Mouse (Mus musculus) midbrain, embryonic 13.5 days (tissue): ENCODE measurements around the gene Gm8281. TPM values are rescaled to one million over a fixed set of nuclear protein-coding genes. Genes with fewer than 3 reads are reported as not detected.
"Not testable (repeated sequence)": the region's sequence is repeated elsewhere in the genome, so short reads cannot be mapped to it uniquely, and the experiment has no call there.

Source experiments
- ATAC-seq: fragments of 200-750 bp; cut with Nextera tagmentation; 2 replicates; pipeline ENCODE4 v1.8.0; 2017; ENCODE audit warnings: mild to moderate bottlenecking, moderate TSS enrichment, moderate library complexity
- H3K27ac ChIP-seq: fragments of 300-500 bp; sonication (generic); 2 replicates; pipeline ENCODE4 v1.5.1; 2015; ENCODE audit warnings: inconsistent platforms, mild to moderate bottlenecking, moderate library complexity
- H3K27me3 ChIP-seq: fragments of 300-500 bp; sonication (generic); 2 replicates; pipeline ENCODE4 v1.6.1; 2015; ENCODE audit warnings: mild to moderate bottlenecking, inconsistent platforms
- H3K36me3 ChIP-seq: fragments of 300-500 bp; sonication (generic); 2 replicates; pipeline ENCODE4 v1.6.1; 2015; ENCODE audit warnings: mild to moderate bottlenecking, inconsistent platforms
- H3K4me1 ChIP-seq: fragments of 300-500 bp; sonication (generic); replicated peaks from 2 replicates; pipeline ENCODE4 v1.6.1; 2015; ENCODE audit warnings: inconsistent platforms
- H3K4me2 ChIP-seq: fragments of 300-500 bp; sonication (generic); replicated peaks from 2 replicates; pipeline ENCODE4 v1.6.1; 2015; ENCODE audit warnings: moderate library complexity, mild to moderate bottlenecking, inconsistent platforms
- H3K4me3 ChIP-seq: fragments of 300-500 bp; sonication (generic); replicated peaks from 2 replicates; pipeline ENCODE4 v1.5.1; 2015; ENCODE audit warnings: mild to moderate bottlenecking, inconsistent platforms
- H3K9ac ChIP-seq: fragments of 300-500 bp; sonication (generic); replicated peaks from 2 replicates; pipeline ENCODE4 v1.6.1; 2015; ENCODE audit warnings: mild to moderate bottlenecking, inconsistent platforms
- H3K9me3 ChIP-seq: fragments of 300-500 bp; sonication (generic); 2 replicates; pipeline ENCODE4 v1.6.1; 2016; ENCODE audit warnings: mild to moderate bottlenecking, inconsistent platforms
- WGBS: fragments of 180-500 bp; shearing (Covaris S2); methylation state at CpG from one replicate; pipeline ENCODE4 v1.1.7; 2015; 5-methylcytosine and 5-hydroxymethylcytosine counted together
- polyA plus RNA-seq: library from polyadenylated mRNA; unstranded; fragments of >200 nt; fragmentation: Nextera tagmentation; extraction: Ambion mirVana; gene quantifications from 2 replicates; pipeline ENCODE4 v1.2.1, GENCODE M21; 2015

Gene Gm8281
- 6.1 and 6.9 TPM in 2 replicates for polyA plus RNA-seq

- Histone ChIP-seq H3K4me2 (peak within 1 kb of the TSS; percentile 57), H3K27ac (peak within 1 kb of the TSS; percentile 44; the same call in 1 of the 2 replicates), H3K9ac (peak within 1 kb of the TSS; percentile 65), H3K4me3 (peak within 1 kb of the TSS; percentile 48)
- ATAC-seq, H3K27me3 ChIP-seq, H3K4me1 ChIP-seq, H3K36me3 ChIP-seq, H3K9me3 ChIP-seq: not testable (repeated sequence)
- WGBS: 3% methylated on average over 36 of the region's 63 CpGs
Observed at GRCm38 (mm10) chr14:5070611-5071490, at the start of gene Gm8281. Gene Gm8281 (plus strand): TSS chr14:5071040.

- H3K4me1 ChIP-seq: not testable (repeated sequence)
Observed at GRCm38 (mm10) chr14:5050329-5050728, 20.5 kb upstream of the Gm8281 start, which contains the start of gene 4930555G01Rik. Gene 4930555G01Rik (plus strand): TSS chr14:5050629.

GRCm38 (mm10) chr14:5131219-5131618 is 60.4 kb downstream of the Gm8281 start, which contains the start of gene Gm8279:
Gene Gm8279 (plus strand): TSS chr14:5131519.
- H3K4me2 ChIP-seq, H3K36me3 ChIP-seq, H3K9ac ChIP-seq, H3K4me3 ChIP-seq, ATAC-seq, H3K4me1 ChIP-seq, H3K9me3 ChIP-seq, H3K27ac ChIP-seq, H3K27me3 ChIP-seq: not testable (repeated sequence)
- 86% methylated on average over 2 of the region's 2 CpGs for WGBS

More at GRCm38 (mm10) chr14:5050329-5050728, 20.5 kb upstream of the Gm8281 start, which contains the start of gene 4930555G01Rik:
- ATAC-seq, H3K4me3 ChIP-seq, H3K27me3 ChIP-seq, H3K27ac ChIP-seq, H3K9ac ChIP-seq, H3K36me3 ChIP-seq, H3K4me2 ChIP-seq, H3K9me3 ChIP-seq: not testable (repeated sequence)
- WGBS: no CpG with 5 or more reads among the region's 3 CpGs

Other genes with a start within 250 kb of the Gm8281 start
- gene Gm3269, start 232.9 kb upstream of the Gm8281 start, polyA plus RNA-seq: not detected in 2 replicates
- gene Gm3264, start 215.5 kb upstream of the Gm8281 start, polyA plus RNA-seq: 1.7 and 2.7 TPM in 2 replicates
- gene Gm3278, start 178.6 kb upstream of the Gm8281 start, polyA plus RNA-seq: 0.13 TPM in 1 of 2 replicates, not detected in the other
- gene Gm8297, start 87.1 kb upstream of the Gm8281 start, polyA plus RNA-seq: not detected in 2 replicates
- gene Gm3298, start 55.1 kb upstream of the Gm8281 start, polyA plus RNA-seq: not detected in 2 replicates
- gene 4930555G01Rik, start 20.4 kb upstream of the Gm8281 start, polyA plus RNA-seq: not detected in 2 replicates
- gene Gm8279, start 60.5 kb downstream of the Gm8281 start, polyA plus RNA-seq: not detected in 2 replicates
- not detected in 2 replicates for gene Gm3317, start 93.5 kb downstream of the Gm8281 start, polyA plus RNA-seq
- gene Gm8271, start 114.8 kb downstream of the Gm8281 start, polyA plus RNA-seq: not detected in 2 replicates
- not detected in 2 replicates for gene Gm3526, start 189.5 kb downstream of the Gm8281 start, polyA plus RNA-seq